11 mouse cellular contexts compared by ENCODE assay signal in genomic region chr10:19012616-19013015, GRCm38 (mm10).
"Had no signal": no experiment of that assay in that cellular context is flagged by ENCODE, and none has a peak within 500 bp of the region (broad histone marks: within the 10 kb centered on the region; RNA-seq: fewer than 3 reads in every experiment).

No protein-coding gene starts in this region.

- H3K27ac ChIP-seq: left cerebral cortex, adult 2 months; limb, embryonic 15.5 days; liver, embryonic 13.5 days; neural tube, embryonic 15.5 days had no signal

- H3K4me3 ChIP-seq: left cerebral cortex, adult 2 months; limb, embryonic 15.5 days; liver, embryonic 13.5 days; neural tube, embryonic 15.5 days had no signal

- H3K27me3 ChIP-seq: limb, embryonic 15.5 days; liver, embryonic 13.5 days; neural tube, embryonic 15.5 days had no signal

- H3K36me3 ChIP-seq: liver, embryonic 13.5 days; neural tube, embryonic 15.5 days had no signal

- DNase-seq: kidney, adult 8-10 months; kidney, postnatal 25 days; liver, embryonic 13.5 days; lung, adult 18-20 months; right cerebral cortex, adult 18-20 months; right cerebral cortex, postnatal 25 days; thymus, adult 18-20 months; thymus, postnatal 14 days had no signal
